Mouse (Mus musculus) heart, adult 2 months (tissue): ENCODE data around the gene Pfkfb1.

ENCODE experiments used
- CTCF ChIP-seq: fragments of 200-600 bp; IDR thresholded peaks from 2 replicates; pipeline ENCODE4 v1.8.1; 2022; ENCODE audit warnings: antibody characterized with exemption, mild to moderate bottlenecking, moderate library complexity
- EP300 ChIP-seq: fragments of 200-500 bp; IDR thresholded peaks from 2 replicates; pipeline ENCODE4 v1.6.1; 2011; ENCODE audit warnings: low read depth, low read length, control low read depth; ENCODE audit not compliant: insufficient read depth
- POLR2A ChIP-seq: fragments of 200-500 bp; IDR thresholded peaks from 2 replicates; pipeline ENCODE4 v1.6.1; 2011; ENCODE audit warnings: mild to moderate bottlenecking, low read depth, low read length, control low read depth; ENCODE audit not compliant: insufficient read depth

- TF ChIP-seq EP300 (no peak), CTCF (no peak), POLR2A (no peak)
Measured at GRCm38 (mm10) chrX:150636421-150636820, 48.4 kb downstream of the Pfkfb1 start.
